Mouse (Mus musculus) regulatory T cell (primary cell): ENCODE data around the gene Sbds.

Experiments used
- in situ Hi-C: fragments of 300-600 bp; cut with MboI, MseI; formaldehyde crosslinking; loops from one replicate; pipeline ENCODE4 v1.15.1; 2025; ENCODE audit warnings: high pct_unique_total_duplicates

Gene Sbds

DNA sequence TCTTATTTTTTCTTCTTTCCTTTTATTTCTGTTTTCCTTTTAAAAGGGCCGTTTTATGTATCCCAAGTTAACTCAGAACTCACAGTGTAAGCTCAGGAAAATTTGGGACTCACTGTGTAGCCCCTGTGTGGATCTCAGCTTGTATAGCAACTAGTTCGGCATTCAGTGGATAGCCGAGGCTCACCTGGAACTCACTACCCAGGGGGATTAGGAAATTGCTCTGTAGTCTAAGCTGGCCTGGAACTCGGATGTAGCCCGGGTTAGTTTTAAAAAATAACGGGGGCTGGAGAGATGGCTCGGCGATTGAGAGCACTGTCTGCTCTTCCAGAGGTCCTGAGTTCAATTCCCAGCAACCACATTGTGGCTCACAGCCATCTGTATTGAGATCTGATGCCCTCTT lies 2.0 kb upstream of the Sbds start:
- in situ Hi-C loops: loop anchor here (25.0 kb wide), 2 partner anchors 770 to 1245 kb away; partner anchors contain the start of genes Ran and Stx2

DNA sequence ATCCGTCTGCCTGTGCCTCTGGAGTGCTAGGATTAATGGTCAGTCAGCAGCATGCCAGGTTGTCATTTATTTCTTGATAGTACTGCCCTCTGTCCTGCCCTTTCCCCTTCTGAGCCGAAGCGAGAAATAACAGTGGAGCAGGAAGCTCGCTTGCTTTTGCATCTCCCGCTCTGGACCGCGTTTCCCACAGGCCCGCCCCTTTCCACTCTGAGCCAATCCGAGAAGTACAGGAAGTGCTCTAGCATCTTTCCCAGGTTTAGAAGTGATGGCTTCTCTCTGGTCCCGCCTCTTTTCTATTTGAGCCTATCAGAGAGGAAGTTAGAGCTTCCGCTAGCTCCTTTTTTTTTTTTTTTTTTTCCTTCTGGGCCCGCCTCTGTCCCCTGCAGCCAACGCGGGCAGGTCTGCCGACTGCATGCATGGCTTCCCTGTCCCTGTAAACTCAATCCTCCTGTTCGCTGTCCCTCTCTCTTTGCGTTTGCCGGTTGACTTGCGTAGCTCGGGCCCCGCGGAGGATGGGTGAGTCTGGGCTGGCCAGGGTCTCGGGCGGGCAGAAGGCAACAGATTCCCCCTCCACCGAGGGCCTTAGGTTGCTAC lies 1.4 kb upstream of the Sbds start:
- in situ Hi-C loops: loop anchor here (25.0 kb wide), 2 partner anchors 769 to 1244 kb away; partner anchors contain the start of genes Ran and Stx2

DNA sequence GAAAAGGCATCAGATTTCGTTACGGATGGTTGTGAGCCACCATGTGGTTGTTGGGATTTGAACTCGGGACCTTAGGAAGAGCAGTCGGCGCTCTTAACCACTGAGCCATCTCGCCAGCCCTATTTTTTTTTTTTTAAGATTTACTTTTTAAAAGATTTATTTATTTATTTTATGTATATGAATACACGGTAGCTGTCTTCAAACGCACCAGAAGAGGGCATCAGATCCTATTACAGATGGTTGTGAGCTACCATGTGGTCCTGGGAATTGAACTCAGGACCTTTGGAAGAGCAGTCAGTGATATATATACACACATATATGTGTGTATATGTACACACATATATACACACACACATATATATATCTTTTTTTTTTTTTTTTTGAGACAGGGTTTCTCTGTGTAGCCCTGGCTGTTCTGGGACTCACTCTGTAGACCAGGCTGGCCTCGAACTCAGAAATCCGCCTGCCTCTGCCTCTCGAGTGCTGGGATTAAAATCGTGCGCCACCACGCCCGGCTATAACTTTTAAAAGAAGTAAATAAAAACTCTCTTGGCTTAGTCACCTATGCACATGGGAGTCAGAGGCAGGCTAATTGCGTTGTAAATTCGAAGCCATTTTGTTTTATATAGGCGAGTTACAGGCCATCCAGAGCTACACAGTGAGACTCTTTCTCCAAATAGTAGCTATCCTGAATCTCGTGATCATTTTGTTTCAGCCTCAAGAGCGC lies 632 bp upstream of the Sbds start:
- in situ Hi-C loops: loop anchor here (25.0 kb wide), 2 partner anchors 769 to 1244 kb away; partner anchors contain the start of genes Ran and Stx2

GRCm38 (mm10) chr5:130254164-130255016 lies 940 bp downstream of the Sbds start:
- in situ Hi-C loops: loop anchor here (25.0 kb wide), 2 partner anchors 767 to 1242 kb away; partner anchors contain the start of genes Ran and Stx2

- in situ Hi-C loops: no loop called here
Observed at GRCm38 (mm10) chr5:130247823-130248222, 7.5 kb downstream of the Sbds start.

- in situ Hi-C loops: no loop called here
Observed at GRCm38 (mm10) chr5:130241426-130241825, 13.9 kb downstream of the Sbds start.

- in situ Hi-C loops: loop anchor here (5.0 kb wide), 1 partner anchor 448 kb away; no protein-coding TSS in a partner anchor
Observed at GRCm38 (mm10) chr5:130239856-130240255, 15.5 kb downstream of the Sbds start.

- in situ Hi-C loops: loop anchor here (5.0 kb wide), 1 partner anchor 447 kb away; no protein-coding TSS in a partner anchor
Observed at GRCm38 (mm10) chr5:130239236-130239635, 16.1 kb downstream of the Sbds start.

DNA sequence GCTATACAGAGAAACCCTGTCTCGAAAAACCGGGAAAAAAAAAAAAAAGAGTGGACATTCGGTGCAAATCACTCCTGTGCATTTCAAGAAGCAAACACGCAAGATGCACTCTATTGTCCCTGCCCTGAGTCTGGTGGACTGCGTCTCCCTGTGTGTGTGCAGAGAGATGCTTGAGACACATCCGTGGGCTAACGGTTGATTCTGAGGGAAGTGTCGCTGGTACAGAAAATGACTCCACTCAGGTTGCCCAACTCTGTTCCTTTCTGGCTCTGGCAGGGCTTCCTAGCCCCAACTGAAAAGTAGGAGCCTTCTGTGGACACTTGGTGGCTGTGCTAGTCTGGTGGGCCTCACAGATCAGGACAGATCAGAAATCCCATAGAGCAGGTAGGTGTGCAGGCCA lies 19.0 kb downstream of the Sbds start:
- in situ Hi-C loops: loop anchor here (5.0 kb wide), 1 partner anchor 444 kb away; no protein-coding TSS in a partner anchor

DNA sequence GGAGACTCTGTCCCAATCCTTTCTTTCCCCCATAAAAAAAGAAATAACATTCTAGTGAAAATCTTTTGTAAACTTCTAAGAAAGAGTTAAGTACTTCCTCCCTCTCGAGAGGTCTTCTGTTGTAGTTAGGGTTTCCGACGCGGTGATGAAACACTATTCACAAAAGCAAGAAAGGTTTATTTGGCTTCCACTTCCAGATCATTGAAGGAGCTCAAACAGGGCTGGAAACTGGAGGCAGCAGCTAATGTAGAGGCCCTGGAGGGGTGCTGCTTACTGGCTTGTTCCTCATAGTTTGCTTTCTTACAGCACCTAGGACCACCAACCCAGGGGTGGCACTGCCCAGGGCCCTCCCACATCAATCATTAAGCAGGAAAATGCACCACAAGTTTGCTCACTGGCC lies 27.2 kb downstream of the Sbds start:
- in situ Hi-C loops: no loop called here

DNA sequence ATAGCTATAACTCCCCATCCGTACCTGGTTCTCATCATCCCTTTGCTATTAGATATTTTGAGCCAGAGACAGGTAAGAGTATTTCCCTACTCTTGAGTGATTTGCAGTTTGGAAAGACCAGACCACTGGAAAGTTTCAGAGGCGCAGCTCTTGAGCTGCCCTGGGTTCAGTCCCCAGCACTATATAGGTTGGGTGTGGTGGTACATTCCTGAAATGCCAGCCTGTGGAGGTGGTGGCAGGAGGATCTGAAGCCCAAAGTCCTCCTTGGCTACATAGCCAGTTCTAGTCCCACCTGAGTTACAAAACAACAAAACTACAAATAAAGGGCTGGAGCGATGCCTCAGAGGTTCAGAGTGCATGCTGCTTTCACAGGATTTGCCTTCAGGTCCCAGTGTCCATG lies 28.5 kb downstream of the Sbds start:
- in situ Hi-C loops: no loop called here

GRCm38 (mm10) chr5:130222146-130223004 lies 33.0 kb downstream of the Sbds start:
- in situ Hi-C loops: no loop called here

DNA sequence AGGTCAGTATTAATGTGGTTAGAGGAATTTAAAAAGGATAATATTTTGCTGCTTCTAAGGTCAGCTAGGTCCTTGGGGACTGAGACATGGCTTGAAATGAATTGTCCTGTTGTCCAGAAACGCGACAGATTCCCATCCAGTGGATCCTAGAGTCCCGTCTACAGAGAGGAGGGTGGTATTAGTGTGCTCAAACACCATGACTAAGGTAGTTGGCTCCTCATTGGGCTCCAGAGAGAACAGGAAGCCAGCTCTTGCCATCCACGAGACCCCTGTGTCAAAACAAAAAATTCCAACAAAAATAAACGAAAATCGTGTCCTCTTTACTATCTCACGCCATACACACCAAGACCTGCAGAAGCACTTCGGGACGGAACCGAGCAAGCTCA lies 33.6 kb downstream of the Sbds start:
- in situ Hi-C loops: no loop called here

DNA sequence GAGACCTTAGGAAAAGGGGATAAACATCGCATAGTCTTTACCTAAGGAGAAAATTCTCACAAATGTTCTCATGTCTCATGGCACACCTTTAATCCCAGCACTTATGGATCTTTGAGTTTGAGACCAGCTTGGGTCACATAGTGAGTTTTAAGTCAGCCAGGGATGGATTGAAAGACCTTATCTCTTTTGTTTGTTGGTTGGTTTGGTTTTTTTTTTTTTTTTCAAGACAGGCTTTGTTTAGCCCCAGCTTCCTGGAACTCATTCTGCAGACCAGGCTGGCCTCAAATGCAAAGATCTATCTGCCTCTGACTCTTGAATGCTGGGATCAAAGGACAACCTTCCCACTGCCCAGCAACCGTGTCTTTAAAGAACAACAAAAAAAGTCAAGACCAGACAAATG lies 34.0 kb downstream of the Sbds start:
- in situ Hi-C loops: no loop called here

GRCm38 (mm10) chr5:130218336-130218735 lies 37.0 kb downstream of the Sbds start:
- in situ Hi-C loops: no loop called here

DNA sequence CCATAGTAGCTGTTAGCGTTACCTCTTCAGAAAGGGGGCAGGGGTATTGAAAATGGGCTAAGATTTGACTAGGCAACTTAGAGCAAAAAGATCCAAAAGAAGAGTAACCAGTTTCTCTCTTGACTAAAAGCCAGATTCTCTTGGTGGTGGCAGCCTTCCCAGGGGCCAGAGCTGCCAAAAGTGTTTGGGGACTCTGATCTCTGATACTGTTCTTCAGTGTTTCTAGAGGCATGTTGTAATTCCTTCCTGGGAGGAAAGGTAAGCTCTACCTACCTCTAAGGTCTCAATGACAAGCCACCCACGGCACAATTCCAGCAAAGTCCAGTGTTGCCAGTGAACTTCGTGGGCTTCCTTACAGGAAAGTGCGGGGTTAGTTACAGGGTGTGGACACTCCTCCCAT lies 37.9 kb downstream of the Sbds start:
- in situ Hi-C loops: no loop called here

GRCm38 (mm10) chr5:130216781-130217180 lies 38.5 kb downstream of the Sbds start, which contains the start of gene Tmem248:
TSS of gene Tmem248 (plus strand) at chr5:130217081.
- in situ Hi-C loops: no loop called here

GRCm38 (mm10) chr5:130212956-130213355 lies 42.4 kb downstream of the Sbds start:
- in situ Hi-C loops: no loop called here

- in situ Hi-C loops: no loop called here
Observed at GRCm38 (mm10) chr5:130207299-130207698, 48.0 kb downstream of the Sbds start.

DNA sequence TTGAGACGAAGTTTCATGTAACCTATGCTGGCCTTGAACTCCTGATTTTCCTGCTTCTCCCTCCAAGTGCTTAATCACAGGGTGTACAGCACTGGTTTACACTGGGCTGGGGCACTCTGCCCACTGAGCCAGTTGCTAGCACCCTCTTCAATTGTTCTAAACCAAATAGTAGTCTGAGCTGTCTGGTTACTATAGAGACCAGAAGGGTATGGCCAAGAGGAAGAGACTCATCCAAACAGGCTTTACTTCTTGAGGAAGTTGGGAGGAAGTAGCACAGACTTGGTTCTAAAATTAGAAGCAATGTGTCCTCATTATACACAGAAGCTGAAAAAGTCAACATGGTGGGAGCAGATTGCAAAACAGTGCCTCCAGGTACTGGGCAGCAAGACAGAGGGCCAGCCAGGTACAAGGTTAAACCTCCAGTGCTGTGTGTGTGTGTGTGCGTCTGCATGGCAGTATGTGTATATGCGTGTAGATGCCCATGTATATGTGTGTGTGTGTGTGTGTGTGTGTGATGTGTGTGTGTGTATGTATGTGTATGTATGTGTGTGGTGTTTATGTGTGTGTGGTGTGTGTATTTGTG lies 49.8 kb downstream of the Sbds start:
- in situ Hi-C loops: no loop called here

GRCm38 (mm10) chr5:130204560-130204959 lies 50.8 kb downstream of the Sbds start:
- in situ Hi-C loops: no loop called here
